Mouse (Mus musculus) liver, embryonic 11.5 days (tissue): ENCODE measurements around the gene Dynll2. TPM values are rescaled to one million over a fixed set of nuclear protein-coding genes. Genes with fewer than 3 reads are reported as not detected.
"Not testable (repeated sequence)": the region's sequence is repeated elsewhere in the genome, so short reads cannot be mapped to it uniquely, and the experiment has no call there.

Experiments
- ATAC-seq: fragments of 200-750 bp; cut with Nextera tagmentation; replicated peaks from 2 replicates; pipeline ENCODE4 v1.8.0; 2017; ENCODE audit warnings: moderate number of reproducible peaks, mild to moderate bottlenecking, moderate TSS enrichment, moderate library complexity; ENCODE audit not compliant: low FRiP score
- DNase-seq: peaks from one replicate; pipeline ENCODE4 v3.0.0-alpha.2; 2017; ENCODE audit warnings: low spot score
- H3K27ac ChIP-seq: fragments of 300-500 bp; sonication (generic); 2 replicates; pipeline ENCODE4 v1.5.1; 2014; ENCODE audit warnings: mild to moderate bottlenecking, low read depth, low read length, control low read depth
- H3K27me3 ChIP-seq: fragments of 300-500 bp; sonication (generic); replicated peaks from 2 replicates; pipeline ENCODE4 v1.6.1; 2014; ENCODE audit warnings: low read length, mixed read lengths; ENCODE audit not compliant: control insufficient read depth, insufficient read depth
- H3K36me3 ChIP-seq: fragments of 300-500 bp; sonication (generic); 2 replicates; pipeline ENCODE4 v1.6.1; 2014; ENCODE audit warnings: mild to moderate bottlenecking, low read length, moderate library complexity, mixed read lengths; ENCODE audit not compliant: control insufficient read depth, insufficient read depth
- H3K4me1 ChIP-seq: fragments of 300-500 bp; sonication (generic); replicated peaks from 2 replicates; pipeline ENCODE4 v1.6.1; 2014; ENCODE audit warnings: low read length, mixed read lengths; ENCODE audit not compliant: control insufficient read depth, insufficient read depth
- H3K4me2 ChIP-seq: fragments of 300-500 bp; sonication (generic); 2 replicates; pipeline ENCODE4 v1.6.1; 2014; ENCODE audit warnings: mild to moderate bottlenecking, control low read depth, moderate library complexity
- H3K4me3 ChIP-seq: fragments of 300-500 bp; sonication (generic); 2 replicates; pipeline ENCODE4 v1.5.1; 2014; ENCODE audit warnings: low read depth, low read length, control low read depth
- H3K9ac ChIP-seq: fragments of 300-500 bp; sonication (generic); 2 replicates; pipeline ENCODE4 v1.6.1; 2014; ENCODE audit warnings: low read depth, low read length, control low read depth
- H3K9me3 ChIP-seq: fragments of 300-500 bp; sonication (generic); 2 replicates; pipeline ENCODE4 v1.6.1; 2016; ENCODE audit warnings: low read length, inconsistent platforms, mixed read lengths; ENCODE audit not compliant: control insufficient read depth
- WGBS: fragments of 180-500 bp; shearing (Covaris S2); extraction: QIAGEN DNeasy Blood & Tissue Kit; methylation state at CpG from one replicate; pipeline ENCODE4 v1.1.7; 2014; 5-methylcytosine and 5-hydroxymethylcytosine counted together
- polyA plus RNA-seq: library from polyadenylated mRNA; unstranded; fragments of >200 nt; fragmentation: Nextera tagmentation; extraction: Ambion mirVana; gene quantifications from 2 replicates; pipeline ENCODE4 v1.2.1, GENCODE M21; 2014

Gene Dynll2
- polyA plus RNA-seq, 1 experiment from 2014 or later: 19.4 TPM

DNA sequence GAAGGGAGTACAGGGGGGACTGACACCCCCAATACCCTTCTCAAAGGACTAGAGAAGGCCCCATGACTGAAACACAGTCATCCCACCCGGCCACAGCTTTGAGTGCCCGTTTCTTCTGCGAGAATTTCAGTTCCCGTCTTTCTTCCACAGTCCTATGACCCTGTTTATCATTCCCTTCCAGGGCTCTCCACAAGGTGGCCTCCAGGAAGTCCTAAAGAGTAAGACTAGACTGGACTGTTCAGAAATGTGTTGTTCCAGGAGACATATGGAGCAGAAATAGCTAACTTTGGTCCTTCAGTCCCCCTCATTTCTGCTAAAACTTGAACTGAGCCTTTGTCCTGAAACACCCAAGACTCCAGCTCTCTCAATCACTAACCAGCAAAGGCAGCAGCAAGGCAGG lies 8.4 kb downstream of the Dynll2 start:
- H3K4me3 ChIP-seq: no peak overlapping the region
- H3K36me3 ChIP-seq: peaks cover 36% of the 10 kb centered on the region
- ATAC-seq: no peak

DNA sequence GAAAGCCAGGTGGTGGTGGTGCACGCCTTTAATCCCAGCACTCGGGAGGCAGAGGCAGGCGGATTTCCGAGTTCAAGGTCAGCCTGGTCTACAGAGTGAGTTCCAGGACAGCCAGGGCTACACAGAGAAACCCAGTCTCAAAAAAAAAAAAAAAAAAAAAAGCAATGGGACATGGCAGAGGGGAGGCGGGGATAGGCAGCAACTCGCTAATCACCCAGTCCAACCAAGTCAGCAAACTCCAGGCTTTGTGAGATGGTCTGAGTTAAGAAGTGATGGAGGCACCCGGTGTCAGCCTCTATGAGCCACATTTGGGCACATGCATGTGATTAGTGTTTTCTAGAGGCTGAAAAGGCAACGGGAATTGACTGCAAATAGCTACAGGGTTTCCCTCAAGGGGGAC lies 10.3 kb downstream of the Dynll2 start:
- H3K4me2 ChIP-seq, ATAC-seq, H3K27ac ChIP-seq, H3K4me3 ChIP-seq, H3K4me1 ChIP-seq, DNase-seq, H3K9ac ChIP-seq, H3K9me3 ChIP-seq, H3K27me3 ChIP-seq: not testable (repeated sequence)
- 81% methylated on average over 8 of the region's 8 CpGs for WGBS
- H3K36me3 ChIP-seq: peaks cover 21% of the 10 kb centered on the region; the same call in 1 of the 2 replicates

More for the DNA sequence above, 8.4 kb downstream of the Dynll2 start:
- no peak overlapping the region for H3K4me2 ChIP-seq
- peaks cover 13% of the 10 kb centered on the region for H3K4me1 ChIP-seq
- no peaks in the 10 kb centered on the region for H3K27me3 ChIP-seq
- H3K27ac ChIP-seq: no peak overlapping the region
- no peak overlapping the region for H3K9ac ChIP-seq
- 71% methylated on average over 4 of the region's 4 CpGs for WGBS
- no peaks in the 10 kb centered on the region for H3K9me3 ChIP-seq
- DNase-seq: no peak

DNA sequence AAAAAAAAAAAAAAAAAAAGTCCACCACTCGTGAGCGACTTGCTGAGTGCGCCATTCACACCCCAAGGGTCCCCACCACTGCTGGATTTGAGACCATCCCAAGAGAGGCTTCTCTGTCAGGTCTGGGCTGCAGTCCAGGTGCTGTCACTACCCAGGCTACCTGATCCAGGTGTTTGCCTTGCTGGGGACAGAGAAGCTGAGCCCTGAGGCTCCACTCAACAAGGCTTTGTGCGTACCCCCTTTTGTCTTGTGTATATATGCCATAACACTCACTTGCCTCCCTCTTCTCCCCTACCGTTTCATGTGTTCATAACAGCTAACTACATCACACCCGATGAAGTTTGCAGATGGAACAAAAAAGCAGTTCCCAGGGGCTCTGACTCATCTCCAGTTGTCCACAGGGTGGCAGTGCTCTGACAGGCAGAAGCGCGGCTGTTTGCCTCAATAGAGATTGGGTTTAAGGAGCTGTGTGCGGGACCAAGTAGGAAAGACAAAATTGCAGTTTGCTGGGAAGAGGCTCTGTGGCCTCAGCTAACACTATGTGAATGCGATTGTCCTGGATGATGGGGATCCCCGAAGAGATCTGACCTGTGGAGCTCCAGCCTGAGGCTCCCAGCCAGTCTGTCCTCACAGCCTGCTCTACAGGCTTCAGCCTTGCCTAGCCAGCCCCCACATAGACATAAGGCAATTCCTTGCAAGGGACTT lies 12.7 kb downstream of the Dynll2 start:
- Histone ChIP-seq H3K36me3 (0 out of 2 replicates have a peak, but pooled peaks cover 4% of the 10 kb centered on the region), H3K9me3 (no peaks in the 10 kb centered on the region), H3K4me3 (no peak overlapping the region), H3K4me2 (no peak overlapping the region), H3K27me3 (no peaks in the 10 kb centered on the region), H3K27ac (no peak overlapping the region), H3K4me1 (peaks cover 7% of the 10 kb centered on the region; the same call in 1 of the 2 replicates), H3K9ac (no peak overlapping the region)
- DNase-seq (peak; percentile 59), ATAC-seq (0 out of 2 replicates have a peak, but pooled peaks have one; percentile 29)
- WGBS: 18% methylated on average over 11 of the region's 11 CpGs

DNA sequence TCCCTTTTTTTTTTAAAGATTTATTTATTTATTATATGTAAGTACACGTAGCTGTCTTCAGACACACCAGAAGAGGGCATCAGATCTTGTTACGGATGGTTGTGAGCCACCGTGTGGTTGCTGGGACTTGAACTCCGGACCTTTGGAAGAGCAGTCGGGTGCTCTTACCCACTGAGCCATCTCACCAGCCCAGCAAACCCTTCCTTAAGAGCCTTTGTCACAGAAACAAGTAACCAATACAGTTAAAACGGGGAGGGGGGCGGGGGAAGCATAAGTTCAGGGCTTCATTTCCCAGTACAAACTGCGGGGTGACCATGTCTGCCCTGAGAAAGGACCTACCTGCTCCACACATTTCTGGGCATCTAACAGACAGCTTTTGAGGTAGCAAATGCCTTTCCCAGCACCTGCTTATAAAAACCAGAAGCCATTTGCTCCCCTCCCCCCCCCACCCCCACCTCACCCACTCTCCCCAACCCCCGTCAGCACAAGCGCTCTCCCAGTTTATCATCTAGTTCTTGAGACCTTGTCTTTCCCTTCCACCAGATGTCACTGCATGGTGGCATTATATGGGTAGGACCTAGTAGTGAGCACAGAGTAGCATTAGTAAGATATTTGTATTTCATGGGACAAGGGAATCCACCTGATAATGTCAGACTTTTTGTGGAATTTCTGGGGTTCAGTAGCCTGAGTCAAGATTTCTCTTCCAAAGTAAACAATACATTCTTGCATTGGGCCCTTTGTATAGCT lies 13.6 kb downstream of the Dynll2 start:
- 40% methylated on average over 10 of the region's 10 CpGs for WGBS
- Histone ChIP-seq H3K4me1 (peaks cover 7% of the 10 kb centered on the region; the same call in 1 of the 2 replicates), H3K9ac (no peak overlapping the region), H3K27me3 (no peaks in the 10 kb centered on the region), H3K9me3 (no peaks in the 10 kb centered on the region), H3K4me2 (no peak overlapping the region), H3K36me3 (0 out of 2 replicates have a peak, but pooled peaks cover 3% of the 10 kb centered on the region), H3K4me3 (no peak overlapping the region), H3K27ac (no peak overlapping the region)
- ATAC-seq: no peak
- no peak for DNase-seq

DNA sequence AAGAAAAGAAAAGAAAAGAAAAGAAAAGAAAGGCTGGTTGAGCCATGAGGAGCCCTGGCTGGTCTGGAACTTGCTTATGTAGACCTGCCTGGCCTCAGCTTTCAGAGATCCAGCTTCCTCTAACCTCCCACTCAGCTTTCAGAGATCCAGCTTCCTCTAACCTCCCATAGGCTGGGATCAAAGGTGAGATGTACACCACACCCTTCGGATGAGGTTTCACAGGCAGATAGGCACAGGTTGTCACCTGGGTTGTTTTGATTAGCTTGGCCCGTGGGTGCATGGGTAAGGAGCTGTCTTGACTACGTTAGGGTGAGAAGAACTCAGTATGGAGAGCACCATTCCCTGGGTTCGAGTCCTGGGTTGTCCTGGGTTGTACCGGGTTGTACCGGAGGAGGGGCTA lies 14.5 kb downstream of the Dynll2 start:
- Histone ChIP-seq H3K9ac (no peak overlapping the region), H3K4me1 (peaks cover 10% of the 10 kb centered on the region; the same call in 1 of the 2 replicates), H3K36me3 (no peaks in the 10 kb centered on the region), H3K4me2 (no peak overlapping the region), H3K27me3 (no peaks in the 10 kb centered on the region), H3K4me3 (no peak overlapping the region), H3K9me3 (no peaks in the 10 kb centered on the region), H3K27ac (no peak overlapping the region)
- WGBS: 71% methylated on average over 6 of the region's 6 CpGs
- ATAC-seq (no peak), DNase-seq (no peak)

DNA sequence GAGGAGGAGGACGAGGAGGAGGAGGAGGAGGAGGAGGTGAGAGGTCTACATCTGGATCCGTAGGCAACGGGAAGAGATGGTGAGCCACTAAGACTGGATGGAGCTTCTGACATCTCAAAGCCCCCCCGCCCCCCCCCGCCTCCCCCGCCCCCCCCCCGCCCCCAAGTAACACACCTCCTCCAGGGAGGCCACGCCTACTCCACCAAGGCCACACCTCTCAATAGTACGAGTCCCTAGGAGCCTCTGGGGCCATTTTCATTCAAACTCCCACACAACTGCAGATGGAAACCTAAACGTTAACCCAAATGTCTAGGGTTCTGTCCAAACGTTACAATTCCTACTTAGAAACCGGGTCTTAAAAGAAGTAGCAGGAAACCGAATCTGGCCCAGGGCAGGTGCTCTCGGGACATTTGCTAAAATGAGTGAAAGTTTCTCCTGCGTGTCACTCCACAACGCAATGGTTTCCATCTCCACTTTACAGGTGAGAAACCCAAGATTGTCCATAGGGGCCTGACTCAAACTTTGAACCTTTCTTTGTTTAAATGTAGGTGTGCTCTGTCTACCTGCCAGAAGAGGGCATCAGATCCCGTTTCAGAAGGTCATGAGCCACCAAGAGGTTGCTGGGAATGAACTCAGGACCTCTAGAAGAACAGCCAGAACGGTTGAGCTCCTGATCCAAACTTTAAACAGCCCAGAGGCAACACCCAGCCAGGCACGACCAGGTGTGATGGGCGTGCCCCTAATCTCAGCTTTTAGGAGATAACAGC lies 18.8 kb downstream of the Dynll2 start:
- Histone ChIP-seq H3K4me2 (peak overlapping the region; percentile 55), H3K9me3 (no peaks in the 10 kb centered on the region), H3K27ac (no peak overlapping the region), H3K4me3 (no peak overlapping the region), H3K4me1 (peaks cover 3% of the 10 kb centered on the region; the same call in 1 of the 2 replicates), H3K36me3 (no peaks in the 10 kb centered on the region), H3K9ac (no peak overlapping the region), H3K27me3 (0 out of 2 replicates have a peak, but pooled peaks cover 2% of the 10 kb centered on the region)
- DNase-seq: no peak
- no peak; the same call in 1 of the 2 replicates for ATAC-seq
- 18% methylated on average over 15 of the region's 20 CpGs for WGBS

DNA sequence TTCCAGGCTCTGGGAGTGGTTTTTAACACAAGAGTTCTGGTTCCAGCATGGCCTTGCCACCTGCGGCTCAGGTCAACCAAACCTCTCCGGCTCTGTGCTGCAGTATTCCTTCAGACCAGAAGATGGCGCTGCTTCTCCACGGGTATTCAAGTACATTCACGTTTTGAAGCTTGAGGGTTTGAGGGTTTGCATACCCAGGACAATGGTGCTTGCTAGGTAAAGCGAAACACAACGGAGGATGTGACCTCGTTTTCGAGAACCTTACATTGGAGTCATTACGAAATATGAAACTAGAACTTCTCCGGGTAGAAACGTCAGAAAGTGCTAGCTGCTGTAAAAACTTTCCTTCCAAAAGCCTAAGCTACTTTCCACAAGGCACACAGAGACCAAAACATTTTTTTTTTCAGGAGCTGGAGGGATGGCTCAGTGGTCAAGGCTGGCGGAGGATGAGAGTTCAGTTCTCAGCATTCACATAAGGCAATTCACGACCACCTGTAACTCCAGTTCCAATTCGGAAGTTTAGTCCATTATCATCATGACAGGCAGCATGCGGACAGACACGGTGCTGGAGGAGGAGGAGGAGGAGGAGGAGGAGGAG lies 19.5 kb downstream of the Dynll2 start:
- Histone ChIP-seq H3K4me3 (peak overlapping the region; percentile 32), H3K27ac (no peak overlapping the region), H3K36me3 (no peaks in the 10 kb centered on the region), H3K27me3 (0 out of 2 replicates have a peak, but pooled peaks cover 2% of the 10 kb centered on the region), H3K4me1 (peaks cover 3% of the 10 kb centered on the region; the same call in 1 of the 2 replicates), H3K9ac (no peak overlapping the region), H3K9me3 (no peaks in the 10 kb centered on the region), H3K4me2 (peak overlapping the region; percentile 68)
- DNase-seq (peak; percentile 83), ATAC-seq (peak; percentile 54)
- 3% methylated on average over 17 of the region's 17 CpGs for WGBS

DNA sequence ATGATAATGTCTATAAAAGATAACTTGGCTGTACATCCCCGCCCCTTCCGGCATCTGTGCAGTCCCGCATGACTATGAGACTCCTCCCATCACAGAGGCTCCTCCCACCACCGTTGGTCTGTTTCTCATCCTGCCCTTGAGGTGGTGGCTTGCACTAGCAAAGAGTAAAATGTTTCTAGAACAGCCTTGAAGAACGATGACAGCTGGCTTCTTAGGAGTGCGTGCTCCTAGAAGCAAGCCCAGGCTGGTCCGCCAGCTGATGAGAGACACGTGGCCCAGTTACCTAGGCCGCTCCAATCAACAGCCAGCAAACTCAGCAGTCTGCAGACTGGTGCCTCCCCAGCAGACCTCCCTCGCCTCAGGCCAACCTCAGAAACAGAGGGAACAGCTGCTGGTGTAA lies 21.1 kb downstream of the Dynll2 start:
- Histone ChIP-seq H3K9me3 (no peaks in the 10 kb centered on the region), H3K27ac (no peak overlapping the region), H3K4me2 (no peak overlapping the region), H3K4me3 (no peak overlapping the region), H3K9ac (no peak overlapping the region), H3K27me3 (0 out of 2 replicates have a peak, but pooled peaks cover 2% of the 10 kb centered on the region), H3K4me1 (peaks cover 3% of the 10 kb centered on the region; the same call in 1 of the 2 replicates), H3K36me3 (no peaks in the 10 kb centered on the region)
- WGBS: 33% methylated on average over 10 of the region's 10 CpGs
- ATAC-seq: no peak
- no peak for DNase-seq
